Mouse (Mus musculus) stomach, postnatal 0 days (tissue): ENCODE measurements around the gene Gm47283.
"Not testable (repeated sequence)": the region's sequence is repeated elsewhere in the genome, so short reads cannot be mapped to it uniquely, and the experiment has no call there.

ENCODE experiments used
- CTCF ChIP-seq: IDR thresholded peaks from 2 replicates; pipeline ENCODE4 v1.5.1; 2016; ENCODE audit warnings: antibody characterized with exemption, low read depth, mild to moderate bottlenecking, moderate library complexity
- EP300 ChIP-seq: optimal IDR thresholded peaks from 2 replicates; pipeline ENCODE3; 2016; ENCODE audit warnings: antibody characterized with exemption

DNA sequence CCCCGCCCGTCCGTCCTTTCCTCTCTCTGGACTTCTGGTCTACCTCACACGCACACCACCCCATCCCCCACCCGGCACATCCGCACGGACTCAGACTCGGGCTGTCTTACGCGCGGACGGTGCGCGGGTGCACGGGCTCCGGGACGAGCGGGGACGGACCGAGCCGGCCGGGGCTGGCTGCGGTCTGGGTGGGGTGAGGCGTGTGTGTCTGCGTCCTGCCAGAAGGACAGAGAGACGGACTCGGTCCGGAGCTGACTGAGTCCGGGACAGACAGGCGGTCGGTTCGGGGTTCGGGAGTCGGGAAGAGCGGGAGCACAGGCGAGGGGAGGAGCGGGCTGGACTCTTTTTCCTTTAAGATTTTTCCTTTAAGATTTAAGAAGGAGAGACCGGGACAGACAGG lies 43.5 kb upstream of the Gm47283 start:
- not testable (repeated sequence) for TF ChIP-seq CTCF, EP300
